Mouse (Mus musculus) ZHBTc4 (cell line): Measurements from ENCODE around the gene Plscr4.
A peak's percentile ranks its signal among the peaks of the same experiment; 100 is the strongest.

ENCODE experiments used
- DNase-seq: peaks from one replicate; pipeline ENCODE4 v3.0.0-alpha.2; 2011; ENCODE audit warnings: low read depth, low spot score

Plscr4 gene

DNA sequence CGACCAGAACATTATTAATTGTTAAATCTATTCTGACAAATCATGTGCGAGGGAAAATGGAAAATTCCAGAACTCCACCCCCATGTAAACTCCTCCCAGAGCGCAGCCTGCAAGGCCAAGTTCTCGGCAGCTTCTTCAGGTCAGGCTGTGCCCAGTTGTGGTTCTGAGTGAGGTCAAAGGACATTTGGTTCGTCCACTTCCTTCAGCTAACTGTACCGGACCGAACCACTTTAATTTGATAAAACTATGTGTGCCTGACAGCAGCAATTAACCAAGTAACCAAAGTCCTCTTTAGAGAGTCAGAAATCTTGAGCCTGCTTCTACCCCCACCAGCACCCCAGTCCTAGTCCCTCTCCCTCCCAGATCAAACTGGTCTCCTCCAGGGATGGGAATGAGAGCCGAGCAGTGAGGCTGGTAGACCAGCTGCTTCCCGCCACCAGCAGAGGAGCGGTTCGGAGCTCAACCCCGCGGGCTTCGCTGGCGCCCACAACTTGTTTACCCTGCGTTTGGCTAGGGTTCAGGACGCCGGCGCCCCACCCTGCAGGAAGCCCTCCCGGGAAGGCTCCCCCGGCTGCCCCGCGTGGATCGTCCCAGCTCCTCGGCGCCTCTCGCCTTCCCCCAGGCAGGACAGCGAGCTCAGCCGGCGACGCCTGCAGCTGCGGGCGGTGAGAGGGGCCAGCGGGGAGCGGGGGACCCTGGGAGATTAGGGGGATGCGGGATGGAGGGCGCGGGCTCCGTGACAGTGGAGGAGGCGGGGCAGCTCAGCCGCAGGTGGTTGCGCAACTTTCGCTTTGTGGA lies at the start of gene Plscr4:
TSS of gene Plscr4 (plus strand) at position 113 of the 798 bp plus-strand sequence.
- peak; percentile 50 for DNase-seq

DNA sequence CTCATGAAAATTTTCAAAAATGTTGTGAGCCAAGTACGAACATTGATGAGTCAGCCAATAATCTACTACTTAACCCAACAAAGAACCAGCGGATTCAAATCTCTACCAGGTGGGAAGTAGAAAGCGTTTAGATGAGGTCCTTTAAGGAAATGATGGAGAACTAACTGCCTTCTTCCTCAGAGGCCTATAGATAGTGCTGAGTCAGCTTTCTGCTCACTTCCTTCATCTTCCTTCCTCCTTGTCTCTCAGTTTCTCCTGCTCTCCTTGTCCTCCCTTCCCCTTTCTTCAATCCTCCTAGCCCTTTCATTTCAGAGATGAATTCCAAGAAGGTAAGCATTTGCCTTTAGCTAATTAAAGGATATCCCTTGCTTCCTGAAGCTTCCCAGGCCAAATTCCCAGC lies 46.9 kb upstream of the Plscr4 start:
- no peak for DNase-seq

DNA sequence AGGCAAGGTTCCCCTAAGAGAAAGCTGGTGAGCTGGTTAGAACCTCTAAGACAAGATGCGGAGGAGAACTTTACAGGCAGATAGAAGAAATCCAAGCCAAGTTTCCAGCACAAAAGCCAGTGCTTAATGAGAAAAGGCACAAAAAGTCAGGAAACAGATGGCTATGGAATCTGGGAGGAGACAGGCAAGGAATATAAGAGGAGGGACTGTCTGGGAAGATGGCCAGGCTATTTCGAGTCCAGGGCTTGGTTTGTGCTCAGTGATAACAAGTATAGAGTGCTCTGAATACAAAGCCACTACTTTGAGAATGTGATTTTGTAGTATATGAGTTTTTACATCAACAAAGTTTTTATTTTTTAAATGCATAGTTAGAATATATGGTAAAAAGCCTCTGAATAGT lies 45.1 kb upstream of the Plscr4 start:
- no peak for DNase-seq

DNA sequence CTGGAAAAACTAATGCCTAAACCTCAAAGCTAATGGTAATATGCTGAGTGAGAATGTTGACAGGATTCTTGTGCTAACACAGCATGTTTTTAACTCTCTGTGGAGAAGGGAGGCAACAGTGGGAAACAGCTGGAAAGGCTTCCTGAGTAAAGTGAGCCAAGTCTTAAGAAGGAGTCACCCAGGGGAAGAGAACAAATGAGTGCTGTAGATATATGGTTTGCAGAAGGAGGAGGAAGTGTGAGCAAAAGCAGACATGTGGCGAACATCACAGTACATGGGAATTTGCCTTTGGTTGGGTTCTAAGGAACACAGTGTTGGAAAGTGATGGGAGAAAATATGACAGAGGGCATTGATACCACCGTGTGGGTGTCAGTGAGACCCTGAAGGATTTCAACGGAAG lies 43.5 kb upstream of the Plscr4 start:
- no peak for DNase-seq

DNA sequence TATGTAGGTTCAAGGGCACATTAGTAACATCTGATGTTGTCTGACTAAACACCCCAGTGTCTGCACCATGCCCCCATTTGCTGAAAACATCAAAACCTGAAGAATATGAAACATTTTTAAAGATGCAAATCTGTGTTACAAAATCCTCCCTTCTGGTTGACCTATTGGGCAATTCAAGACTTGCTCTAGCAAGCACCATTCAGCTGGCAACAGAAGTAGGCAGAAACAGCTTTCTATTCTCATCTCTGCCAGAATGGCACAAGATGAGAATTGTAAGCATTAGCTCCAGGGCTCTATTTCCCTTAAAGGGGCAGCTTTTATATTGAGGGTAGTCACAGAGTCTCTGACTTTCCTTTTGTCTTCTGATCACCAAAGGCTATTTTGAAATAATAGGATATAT lies 19.4 kb upstream of the Plscr4 start:
- DNase-seq = no peak

DNA sequence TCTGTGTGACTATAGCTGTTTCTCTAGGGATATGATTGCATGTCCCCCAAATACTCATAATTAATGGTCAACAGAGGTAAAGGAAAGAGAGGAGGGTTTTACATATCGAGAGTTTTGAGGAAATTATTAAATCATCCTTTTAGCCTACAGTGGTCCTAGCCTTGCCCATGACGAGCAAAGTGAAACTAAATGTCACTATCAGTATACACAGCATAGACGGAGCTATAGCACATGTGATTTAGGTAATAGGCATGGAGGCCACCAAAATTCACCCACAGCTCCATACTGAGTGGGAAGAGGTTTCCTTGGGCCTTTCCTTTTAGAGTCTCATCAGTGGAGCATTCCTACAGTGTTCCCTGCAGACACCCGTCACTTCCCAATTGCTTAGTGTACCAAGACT lies 15.7 kb upstream of the Plscr4 start:
- no peak for DNase-seq

DNA sequence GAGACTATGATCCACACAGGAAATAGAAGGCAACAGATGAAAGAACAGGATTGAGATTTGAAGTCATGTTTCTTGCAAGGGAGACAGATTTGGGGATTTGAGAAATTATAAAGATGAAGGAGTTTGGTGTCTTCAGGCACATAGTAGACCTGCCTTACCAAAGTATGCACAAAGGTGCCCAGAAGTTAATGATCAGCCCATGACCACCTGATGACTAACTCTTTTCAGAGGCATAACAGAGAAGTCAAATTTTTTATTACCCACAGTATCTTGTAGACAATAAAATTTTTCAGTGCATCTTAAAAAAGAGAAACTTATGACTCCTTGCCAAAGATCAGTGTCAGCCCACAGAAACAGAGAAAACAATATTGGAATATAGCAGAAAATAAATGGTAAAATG lies 12.6 kb upstream of the Plscr4 start:
- DNase-seq = no peak

DNA sequence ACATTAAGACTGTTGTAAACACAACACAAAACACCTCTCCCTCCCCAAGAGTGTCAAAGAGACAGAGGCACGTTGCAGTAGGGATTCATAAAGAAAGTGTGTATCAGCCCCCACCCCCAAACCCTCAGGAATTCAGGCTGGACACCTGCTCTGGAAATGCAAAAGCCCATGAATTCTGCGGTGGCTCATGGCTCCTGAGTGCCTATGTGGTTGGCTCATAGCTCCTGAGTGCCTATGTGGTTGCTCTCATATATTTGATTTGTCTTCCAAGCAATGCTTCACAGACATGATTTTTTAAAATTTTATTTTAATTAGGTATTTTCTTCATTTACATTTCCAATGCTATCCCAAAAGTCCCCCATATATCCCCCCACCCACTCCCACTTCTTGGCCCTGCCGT lies 568 bp upstream of the Plscr4 start:
- DNase-seq = no peak

DNA sequence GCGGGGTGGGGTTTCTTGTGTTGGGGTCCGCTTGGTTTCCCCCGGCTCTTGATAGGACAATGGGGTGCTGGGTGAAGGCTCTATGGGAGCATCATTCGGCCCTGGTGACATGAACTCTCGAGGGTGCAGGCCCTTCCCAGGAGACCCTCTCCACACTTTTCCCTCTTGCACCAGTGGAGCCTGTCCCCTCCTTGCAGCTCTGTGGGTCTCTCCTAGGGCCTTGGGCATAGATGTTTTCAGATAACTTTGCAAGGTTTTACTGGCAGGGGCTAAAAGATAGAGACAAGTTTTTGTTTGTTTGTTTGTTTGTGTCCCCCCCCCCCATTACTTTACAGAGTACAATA lies 858 bp downstream of the Plscr4 start:
- no peak for DNase-seq

DNA sequence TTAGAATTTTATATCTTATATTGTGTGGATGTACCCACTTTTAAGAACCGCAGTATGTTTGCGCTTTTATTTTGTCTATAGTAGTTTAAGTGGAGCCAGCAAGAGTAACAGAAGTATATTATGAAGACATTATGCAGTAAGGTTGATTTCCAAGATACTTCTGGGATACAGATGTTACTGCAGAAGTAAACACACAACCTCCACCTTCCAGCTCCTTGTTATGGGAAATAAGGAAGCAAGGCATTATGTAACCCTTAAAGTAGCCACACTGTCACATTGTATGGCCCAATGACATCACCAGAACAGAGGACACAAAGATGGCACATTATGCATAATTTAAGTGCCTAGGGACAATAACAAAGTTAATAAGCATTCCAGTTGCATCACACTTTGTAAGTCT lies 1.2 kb downstream of the Plscr4 start:
- DNase-seq = no peak

DNA sequence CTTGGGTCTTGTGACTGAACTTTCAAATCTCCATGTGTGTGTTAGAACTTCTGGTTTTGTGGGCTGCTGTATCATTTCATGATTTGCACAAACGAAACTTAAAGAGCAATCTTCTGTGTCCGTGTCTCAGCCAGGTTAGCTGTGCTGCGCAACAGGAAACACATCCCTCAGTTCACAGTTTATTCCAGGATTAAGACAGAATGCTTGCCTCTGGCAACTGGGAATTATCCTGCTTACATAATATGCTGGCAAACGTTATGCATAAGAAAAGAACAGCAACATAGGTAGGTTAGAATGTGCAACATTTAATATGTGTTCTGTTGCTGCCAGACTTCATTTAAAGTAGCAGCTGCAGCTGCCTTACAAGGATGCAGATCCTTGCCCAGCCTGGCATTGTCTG lies 10.6 kb downstream of the Plscr4 start:
- DNase-seq = no peak

DNA sequence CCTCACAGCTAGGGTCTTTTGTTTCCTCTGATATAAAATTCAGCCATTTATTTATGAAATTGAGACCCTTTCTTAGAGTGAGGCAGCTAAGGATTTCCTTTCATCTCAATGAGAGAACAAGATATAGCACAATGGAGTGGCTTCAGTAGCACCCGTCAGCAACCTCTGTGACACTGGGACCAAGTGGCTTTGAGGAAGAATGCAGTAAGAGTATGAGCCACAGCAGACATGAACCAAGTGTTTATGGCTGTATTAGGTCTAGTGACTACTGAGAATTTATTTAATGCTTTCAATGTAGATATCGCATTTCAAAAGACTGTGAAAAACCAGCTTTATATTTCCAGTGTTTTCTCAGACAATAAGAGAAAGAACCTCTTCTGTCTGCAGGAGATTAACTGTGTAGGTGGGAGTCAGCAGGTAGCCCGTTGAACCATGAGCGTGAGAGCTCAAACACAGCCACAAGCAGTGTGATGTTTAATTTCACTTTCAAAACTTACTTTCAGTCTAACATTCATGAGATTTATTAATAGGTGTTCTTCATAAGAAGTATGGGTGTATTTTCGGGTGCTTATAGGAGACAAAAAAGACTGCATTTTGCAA lies 15.2 kb downstream of the Plscr4 start:
- no peak for DNase-seq

DNA sequence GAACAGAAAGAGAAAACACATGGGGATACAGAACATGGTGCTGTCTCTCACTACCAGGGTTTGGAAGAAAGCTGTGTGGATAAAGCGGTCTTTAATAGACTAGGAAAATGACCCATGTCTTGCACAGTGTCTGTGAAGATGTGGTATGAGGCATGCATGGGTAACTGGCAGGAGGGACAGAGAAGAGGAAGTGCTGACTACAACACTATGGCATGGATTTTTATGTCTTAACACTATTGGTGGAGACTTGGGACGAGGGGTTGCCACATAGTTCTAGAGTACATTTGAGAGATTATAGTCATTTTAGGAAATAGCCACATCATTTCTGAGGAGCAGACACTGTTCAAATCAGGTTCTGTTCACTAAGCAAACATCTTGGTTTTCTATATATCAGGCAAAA lies 16.0 kb downstream of the Plscr4 start:
- DNase-seq = no peak

DNA sequence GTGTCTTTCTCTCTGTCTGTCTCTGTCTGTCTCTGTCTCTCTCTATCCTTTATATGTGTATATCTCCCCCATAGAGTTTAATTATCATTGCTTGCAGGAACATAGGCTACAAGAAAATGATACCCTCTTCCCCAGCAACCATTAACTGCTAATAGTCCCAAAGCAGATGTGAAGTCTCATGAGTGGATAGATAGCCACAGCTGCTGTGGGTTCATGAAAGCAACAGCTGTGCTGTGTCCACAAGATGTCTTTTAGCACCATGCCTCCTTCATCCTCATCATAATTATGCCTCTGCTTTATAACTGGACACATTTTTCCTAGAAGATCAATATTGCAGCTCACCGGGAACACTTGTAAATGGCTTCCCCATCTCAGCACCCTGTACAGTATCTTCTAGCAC lies 17.1 kb downstream of the Plscr4 start:
- DNase-seq = no peak

DNA sequence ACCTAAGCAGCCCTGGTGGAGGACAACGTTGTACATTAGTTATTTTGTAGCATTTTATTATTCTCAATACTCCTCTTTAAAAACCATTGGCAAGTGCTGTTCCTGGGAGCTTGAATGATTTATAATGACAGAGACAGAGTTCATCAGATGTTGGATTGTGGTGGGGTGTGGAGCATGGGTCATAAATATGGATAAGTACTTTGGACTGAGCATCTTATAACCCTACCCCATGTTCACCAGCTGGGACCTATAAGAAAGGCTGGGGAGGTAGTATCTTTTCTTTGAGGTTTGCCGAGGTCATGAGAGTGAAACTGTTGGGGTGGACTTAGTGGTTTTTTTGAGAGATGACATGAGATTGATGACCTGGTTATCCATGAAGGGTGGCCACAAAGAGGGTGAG lies 24.5 kb downstream of the Plscr4 start:
- no peak for DNase-seq

DNA sequence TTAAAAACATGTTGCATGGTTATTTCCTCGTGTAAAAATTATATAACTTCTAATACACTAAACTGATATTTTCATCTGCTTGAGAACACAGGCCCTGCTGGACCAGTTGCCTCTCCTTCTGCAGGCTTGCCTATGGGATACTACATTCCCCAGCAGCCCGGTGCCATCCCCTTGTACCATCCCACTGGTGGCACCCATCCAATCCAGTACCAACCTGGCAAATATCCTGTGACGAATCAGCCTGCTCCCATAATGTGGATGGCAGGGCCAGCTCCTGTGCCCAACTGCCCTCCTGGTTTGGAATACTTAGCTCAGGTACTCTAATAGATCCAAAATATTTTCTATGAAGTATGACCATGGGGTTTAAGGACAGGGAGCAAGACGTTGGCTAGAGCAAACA lies 25.4 kb downstream of the Plscr4 start:
- no peak for DNase-seq

DNA sequence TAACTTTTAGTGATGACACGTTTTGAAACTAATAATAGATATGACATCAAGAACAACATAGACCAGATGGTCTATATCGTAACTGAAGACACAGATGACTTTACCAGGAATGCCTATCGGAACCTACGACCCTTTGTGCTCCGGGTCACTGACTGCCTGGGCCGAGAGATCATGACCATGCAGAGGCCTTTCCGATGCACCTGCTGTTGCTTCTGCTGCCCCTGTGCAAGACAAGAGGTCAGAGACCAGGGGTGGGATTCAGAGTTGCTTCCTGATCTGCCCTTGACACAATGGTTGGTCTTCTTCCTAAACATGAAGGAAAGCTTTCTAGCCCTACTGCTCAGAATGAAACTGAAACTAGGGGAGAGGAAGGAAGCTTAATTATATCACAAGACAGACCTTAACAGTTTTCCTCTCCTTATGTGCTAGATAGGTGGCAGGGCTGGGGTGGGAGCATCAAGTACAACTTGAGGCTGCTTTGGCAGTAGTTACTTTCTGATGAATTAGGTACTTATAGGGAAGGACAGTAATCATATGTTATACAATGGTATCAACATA lies 27.6 kb downstream of the Plscr4 start:
- no peak for DNase-seq

DNA sequence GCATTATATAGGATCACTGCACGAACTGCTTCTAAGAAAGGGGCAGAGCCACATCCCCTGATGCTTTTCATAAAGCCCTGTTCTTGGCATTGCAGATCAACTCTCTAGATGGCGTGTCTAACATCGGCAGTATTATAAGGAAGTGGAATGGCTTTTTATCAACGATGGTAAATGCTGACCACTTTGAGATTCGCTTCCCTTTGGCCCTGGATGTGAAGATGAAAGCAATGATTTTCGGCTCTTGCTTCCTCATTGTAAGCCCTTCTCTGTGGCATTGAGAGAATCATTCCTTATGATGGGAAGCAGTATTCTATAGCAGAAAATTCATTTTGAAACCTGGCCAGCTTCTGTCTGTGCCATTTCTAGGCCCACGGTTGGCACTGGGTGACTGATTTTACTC lies 32.7 kb downstream of the Plscr4 start:
- DNase-seq = no peak

DNA sequence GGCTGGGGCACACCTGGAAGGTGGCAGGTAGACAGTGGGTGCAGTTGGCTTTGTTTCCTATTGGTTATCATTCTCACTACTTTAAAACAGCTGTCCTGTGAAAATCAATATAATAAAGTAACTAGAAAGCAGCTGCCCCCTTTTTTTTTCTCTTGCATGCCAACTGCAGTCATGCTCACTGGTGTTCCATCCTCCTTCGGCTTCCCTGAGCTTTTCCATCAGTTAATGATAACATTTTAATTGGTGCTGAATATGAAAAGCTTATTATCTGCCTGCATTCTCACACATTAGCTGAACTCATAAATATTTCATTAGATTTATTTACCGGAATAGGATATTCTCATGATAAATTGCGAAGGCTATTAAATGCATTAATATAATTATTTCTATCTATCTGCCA lies 33.1 kb downstream of the Plscr4 start:
- no peak for DNase-seq

DNA sequence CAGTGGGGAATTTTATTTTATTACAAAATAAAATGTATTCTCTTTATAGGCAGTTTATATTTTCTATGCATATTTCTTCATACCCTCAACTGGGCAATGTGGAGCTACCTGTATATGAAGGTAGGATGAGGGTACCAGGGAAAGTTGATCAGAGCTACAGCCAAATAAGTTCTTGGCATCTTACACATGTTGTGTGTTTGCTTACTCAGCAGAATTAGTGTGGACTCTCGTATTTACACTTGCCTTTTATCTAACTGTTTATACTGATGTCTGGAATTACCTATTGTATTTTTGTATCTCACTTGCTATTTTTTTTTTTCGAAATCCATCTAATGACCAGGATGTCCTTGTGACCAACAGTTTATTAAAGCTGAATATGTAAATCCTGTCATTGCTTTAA lies 34.1 kb downstream of the Plscr4 start:
- DNase-seq = no peak

DNA sequence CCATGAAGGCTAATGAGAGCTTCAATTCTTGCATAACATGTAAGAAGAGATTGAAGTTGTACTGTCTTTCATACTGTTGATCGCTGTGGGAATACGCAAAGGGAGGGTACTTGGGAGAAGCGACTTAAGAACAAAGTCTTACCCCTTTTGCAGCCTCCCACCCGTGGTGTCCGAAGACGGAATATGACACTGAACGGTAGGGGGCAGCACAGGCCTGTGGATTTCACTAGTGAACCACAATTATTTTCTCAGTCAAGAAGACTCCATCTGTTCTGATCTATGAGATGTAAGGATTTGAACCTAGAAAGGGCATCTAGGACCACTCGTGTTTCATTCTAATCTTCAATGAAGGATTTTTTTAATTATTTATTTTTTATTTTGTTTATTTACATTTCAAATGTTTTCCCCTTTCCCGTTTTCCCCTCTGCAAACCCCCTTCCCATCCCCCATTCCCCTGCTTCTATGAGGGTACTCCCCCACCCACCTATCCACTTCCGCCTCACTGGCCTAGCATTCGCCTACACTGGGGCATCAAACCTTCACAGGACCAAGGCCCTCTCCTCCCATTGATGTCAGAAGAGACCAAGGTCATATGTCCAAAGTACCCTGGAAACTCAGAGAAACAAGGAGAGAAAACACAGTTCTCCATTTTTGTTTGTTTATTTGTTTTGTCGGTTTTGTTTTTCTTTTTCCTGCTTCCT lies 42.7 kb downstream of the Plscr4 start:
- peak; percentile 79 for DNase-seq

DNA sequence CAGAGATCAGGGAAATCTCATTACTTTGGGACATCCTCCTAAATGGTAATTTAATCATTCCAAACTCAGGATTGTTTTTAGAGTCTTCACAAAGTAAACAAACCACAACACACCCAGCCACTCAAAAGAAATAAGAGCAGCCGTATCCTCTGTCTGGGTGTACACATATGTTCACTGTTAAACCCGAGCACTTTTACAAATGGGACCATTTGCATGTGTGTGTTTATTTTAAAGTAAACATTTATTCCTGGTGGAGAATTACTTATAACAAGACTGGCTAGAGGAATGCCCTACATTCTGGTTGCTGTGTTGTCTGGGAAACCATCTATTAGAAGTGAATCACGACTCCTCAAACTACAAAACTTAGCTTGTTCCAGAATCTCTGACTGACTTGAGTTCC lies 47.1 kb downstream of the Plscr4 start:
- no peak for DNase-seq

DNA sequence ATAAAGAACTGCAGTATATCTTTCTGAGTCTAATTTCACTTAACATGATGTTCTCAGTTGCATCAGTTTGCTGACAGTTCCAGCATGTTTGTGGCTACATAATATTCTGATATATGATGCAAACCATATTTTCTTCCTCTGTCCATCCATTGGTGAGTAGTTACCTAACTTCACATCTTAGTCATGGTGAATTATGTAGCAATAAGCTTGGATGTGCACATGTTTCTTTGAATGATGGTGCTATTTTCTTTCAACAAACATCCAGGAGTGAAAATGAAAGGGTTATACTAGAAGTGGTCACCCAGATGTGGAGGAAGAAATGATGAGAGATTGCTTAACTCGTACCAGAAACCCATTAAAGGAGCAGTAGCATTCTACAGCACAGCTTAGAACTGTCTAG lies 47.7 kb downstream of the Plscr4 start:
- no peak for DNase-seq
